Mouse (Mus musculus): ENCODE results near the gene Krt222.
A peak's percentile ranks its signal among the peaks of the same experiment; 100 is the strongest.
"Not testable (repeated sequence)": the region's sequence is repeated elsewhere in the genome, so short reads cannot be mapped to it uniquely, and the experiment has no call there.

Gene Krt222

GRCm38 (mm10) chr11:99243820-99244374, at the start of gene Krt222:
Gene Krt222 (minus strand): TSS chr11:99244085.
- DNase-seq (ENCODE audit: low spot score in 2 of 2) = peak in 1 of 2 experiments; percentile 27

GRCm38 (mm10) chr11:99292846-99293245, 49.0 kb upstream of the Krt222 start:
- DNase-seq (ENCODE audit: low spot score in 2 of 2) = peak; percentile 15 to 23

GRCm38 (mm10) chr11:99284833-99285312, 41.0 kb upstream of the Krt222 start, which contains the start of gene Krt24:
Gene Krt24 (minus strand): TSS chr11:99285262.
- no peak for DNase-seq (ENCODE audit: low spot score in 2 of 2)

GRCm38 (mm10) chr11:99284011-99284410, 40.1 kb upstream of the Krt222 start:
- DNase-seq (ENCODE audit: low spot score in 2 of 2) = no peak

- no peak for DNase-seq (ENCODE audit: low spot score in 2 of 2)
These were observed 39.4 kb upstream of the Krt222 start for GRCm38 (mm10) chr11:99283334-99283733.

- DNase-seq (ENCODE audit: low spot score in 2 of 2) = no peak
These were observed 37.2 kb upstream of the Krt222 start for GRCm38 (mm10) chr11:99281116-99281515.

GRCm38 (mm10) chr11:99279986-99280385, 36.1 kb upstream of the Krt222 start:
- DNase-seq (ENCODE audit: low spot score in 2 of 2) = no peak

- no peak for DNase-seq (ENCODE audit: low spot score in 2 of 2)
These were observed 32.9 kb upstream of the Krt222 start for GRCm38 (mm10) chr11:99276786-99277185.

GRCm38 (mm10) chr11:99275624-99276023, 31.7 kb upstream of the Krt222 start:
- DNase-seq (ENCODE audit: low spot score in 2 of 2) = no peak

- no peak for DNase-seq (ENCODE audit: low spot score in 2 of 2)
These were observed 28.8 kb upstream of the Krt222 start for GRCm38 (mm10) chr11:99272721-99273120.

GRCm38 (mm10) chr11:99269192-99269591, 25.3 kb upstream of the Krt222 start:
- no peak for DNase-seq (ENCODE audit: low spot score in 2 of 2)

GRCm38 (mm10) chr11:99265796-99266195, 21.9 kb upstream of the Krt222 start:
- no peak for DNase-seq (ENCODE audit: low spot score in 2 of 2)

- DNase-seq (ENCODE audit: low spot score in 2 of 2) = peak; percentile 40 to 59
These were observed 21.3 kb upstream of the Krt222 start for GRCm38 (mm10) chr11:99265220-99265619.

- DNase-seq (ENCODE audit: low spot score in 2 of 2) = no peak
These were observed 12.3 kb upstream of the Krt222 start for GRCm38 (mm10) chr11:99256213-99256612.

GRCm38 (mm10) chr11:99255316-99255715, 11.4 kb upstream of the Krt222 start:
- no peak for DNase-seq (ENCODE audit: low spot score in 2 of 2)

- no peak for DNase-seq (ENCODE audit: low spot score in 2 of 2)
These were observed 10.0 kb upstream of the Krt222 start for GRCm38 (mm10) chr11:99253893-99254292.

GRCm38 (mm10) chr11:99252671-99253070, 8.8 kb upstream of the Krt222 start:
- DNase-seq (ENCODE audit: low spot score in 2 of 2) = no peak

- no peak for DNase-seq (ENCODE audit: low spot score in 2 of 2)
These were observed 6.8 kb upstream of the Krt222 start for GRCm38 (mm10) chr11:99250666-99251065.

GRCm38 (mm10) chr11:99250241-99250640, 6.4 kb upstream of the Krt222 start:
- no peak for DNase-seq (ENCODE audit: low spot score in 2 of 2)

GRCm38 (mm10) chr11:99249115-99249514, 5.2 kb upstream of the Krt222 start:
- DNase-seq (ENCODE audit: low spot score in 2 of 2) = no peak

GRCm38 (mm10) chr11:99247916-99248315, 4.0 kb upstream of the Krt222 start:
- no peak for DNase-seq (ENCODE audit: low spot score in 2 of 2)

- DNase-seq (ENCODE audit: low spot score in 2 of 2) = not testable (repeated sequence)
These were observed 634 bp upstream of the Krt222 start for GRCm38 (mm10) chr11:99244519-99244918.

GRCm38 (mm10) chr11:99243200-99243819, 575 bp downstream of the Krt222 start:
- DNase-seq (ENCODE audit: low spot score in 2 of 2) = no peak
